Mouse (Mus musculus) heart, embryonic 13.5 days (tissue): ENCODE data around the gene Amotl1. TPM values are rescaled to one million over a fixed set of nuclear protein-coding genes. Genes with fewer than 3 reads are reported as not detected.

Experiments used
- ATAC-seq: fragments of 200-750 bp; cut with Nextera tagmentation; 2 replicates; pipeline ENCODE4 v1.8.0; 2017; ENCODE audit warnings: moderate TSS enrichment; ENCODE audit not compliant: insufficient number of reproducible peaks, low FRiP score, low TSS enrichment; ENCODE audit errors: extremely low read depth
- H3K27ac ChIP-seq: fragments of 300-500 bp; sonication (generic); replicated peaks from 2 replicates; pipeline ENCODE4 v1.5.1; 2015; ENCODE audit warnings: moderate library complexity, mild to moderate bottlenecking, inconsistent platforms
- H3K27me3 ChIP-seq: fragments of 300-500 bp; sonication (generic); replicated peaks from 2 replicates; pipeline ENCODE4 v1.6.1; 2015; ENCODE audit warnings: mild to moderate bottlenecking, inconsistent platforms
- H3K36me3 ChIP-seq: fragments of 300-500 bp; sonication (generic); 2 replicates; pipeline ENCODE4 v1.6.1; 2015; ENCODE audit warnings: mild to moderate bottlenecking, inconsistent platforms
- H3K4me1 ChIP-seq: fragments of 300-500 bp; sonication (generic); 2 replicates; pipeline ENCODE4 v1.6.1; 2015; ENCODE audit warnings: inconsistent platforms
- H3K4me2 ChIP-seq: fragments of 300-500 bp; sonication (generic); 2 replicates; pipeline ENCODE4 v1.6.1; 2015; ENCODE audit warnings: inconsistent platforms, mild to moderate bottlenecking, moderate library complexity
- H3K4me3 ChIP-seq: fragments of 300-500 bp; sonication (generic); 2 replicates; pipeline ENCODE4 v1.5.1; 2015; ENCODE audit warnings: moderate library complexity, mild to moderate bottlenecking, inconsistent platforms
- H3K9ac ChIP-seq: fragments of 300-500 bp; sonication (generic); 2 replicates; pipeline ENCODE4 v1.6.1; 2015; ENCODE audit warnings: inconsistent platforms, mild to moderate bottlenecking, moderate library complexity
- H3K9me3 ChIP-seq: fragments of 300-500 bp; sonication (generic); 2 replicates; pipeline ENCODE4 v1.6.1; 2016; ENCODE audit warnings: inconsistent platforms
- WGBS: fragments of 180-500 bp; shearing (Covaris S2); methylation state at CpG from one replicate; pipeline ENCODE4 v1.1.7; 2015; ENCODE audit warnings: mixed read lengths; 5-methylcytosine and 5-hydroxymethylcytosine counted together
- polyA plus RNA-seq: library from polyadenylated mRNA; unstranded; fragments of >200 nt; fragmentation: Nextera tagmentation; extraction: Ambion mirVana; gene quantifications from 2 replicates; pipeline ENCODE4 v1.2.1, GENCODE M21; 2015

The Amotl1 gene
- polyA plus RNA-seq, 1 experiment from 2014 or later, result 15.7 TPM

GRCm38 (mm10) chr9:14641310-14642067, 3.4 kb downstream of the Amotl1 start:
- WGBS, result 25% methylated on average over 7 of the region's 7 CpGs
- no peaks in the 10 kb centered on the region for H3K27me3 ChIP-seq
- H3K4me3 ChIP-seq, result no peak overlapping the region
- H3K27ac ChIP-seq, result peak overlapping the region; percentile 73
- H3K9me3 ChIP-seq, result 0 out of 2 replicates have a peak, but pooled peaks cover 3% of the 10 kb centered on the region
- H3K4me1 ChIP-seq, result peaks cover 40% of the 10 kb centered on the region
- H3K4me2 ChIP-seq, result no peak overlapping the region
- no peak for ATAC-seq
- no peaks in the 10 kb centered on the region for H3K36me3 ChIP-seq
- 0 out of 2 replicates have a peak overlapping the region, but pooled peaks have one; percentile 5 for H3K9ac ChIP-seq

GRCm38 (mm10) chr9:14636244-14636643, 8.6 kb downstream of the Amotl1 start:
- Histone ChIP-seq H3K27me3 (peaks cover 16% of the 10 kb centered on the region), H3K4me3 (no peak overlapping the region), H3K4me2 (no peak overlapping the region), H3K27ac (no peak overlapping the region), H3K9me3 (no peaks in the 10 kb centered on the region), H3K4me1 (peaks cover 52% of the 10 kb centered on the region), H3K9ac (no peak overlapping the region), H3K36me3 (no peaks in the 10 kb centered on the region)
- ATAC-seq, result no peak
- WGBS, result 52% methylated on average over 3 of the region's 3 CpGs

- peaks cover 16% of the 10 kb centered on the region for H3K27me3 ChIP-seq
- H3K27ac ChIP-seq, result no peak overlapping the region
- no peak overlapping the region for H3K4me2 ChIP-seq
- ATAC-seq, result no peak
- no peaks in the 10 kb centered on the region for H3K9me3 ChIP-seq
- 61% methylated on average over 7 of the region's 7 CpGs for WGBS
- peaks cover 45% of the 10 kb centered on the region for H3K4me1 ChIP-seq
- H3K36me3 ChIP-seq, result no peaks in the 10 kb centered on the region
- no peak overlapping the region for H3K4me3 ChIP-seq
- H3K9ac ChIP-seq, result no peak overlapping the region
Observed at GRCm38 (mm10) chr9:14635551-14635950, 9.3 kb downstream of the Amotl1 start.

GRCm38 (mm10) chr9:14634155-14634554, 10.7 kb downstream of the Amotl1 start:
- no peak; the same call in 1 of the 2 replicates for ATAC-seq
- H3K9me3 ChIP-seq, result no peaks in the 10 kb centered on the region
- H3K9ac ChIP-seq, result no peak overlapping the region
- H3K27me3 ChIP-seq, result peaks cover 16% of the 10 kb centered on the region
- 14% methylated on average over 15 of the region's 15 CpGs for WGBS
- peak overlapping the region; percentile 52 for H3K4me2 ChIP-seq
- no peak overlapping the region for H3K4me3 ChIP-seq
- H3K4me1 ChIP-seq, result peaks cover 35% of the 10 kb centered on the region
- no peaks in the 10 kb centered on the region for H3K36me3 ChIP-seq
- no peak overlapping the region for H3K27ac ChIP-seq

GRCm38 (mm10) chr9:14632365-14633163, 12.3 kb downstream of the Amotl1 start:
- 69% methylated on average over 10 of the region's 10 CpGs for WGBS
- Histone ChIP-seq H3K4me1 (peaks cover 36% of the 10 kb centered on the region), H3K27me3 (peaks cover 16% of the 10 kb centered on the region), H3K4me2 (no peak overlapping the region), H3K36me3 (no peaks in the 10 kb centered on the region), H3K9ac (no peak overlapping the region), H3K27ac (no peak overlapping the region), H3K9me3 (no peaks in the 10 kb centered on the region), H3K4me3 (no peak overlapping the region)
- no peak for ATAC-seq

- Histone ChIP-seq H3K9me3 (no peaks in the 10 kb centered on the region), H3K9ac (no peak overlapping the region), H3K4me1 (peaks cover 38% of the 10 kb centered on the region), H3K27me3 (peaks cover 16% of the 10 kb centered on the region), H3K36me3 (no peaks in the 10 kb centered on the region), H3K27ac (no peak overlapping the region), H3K4me2 (no peak overlapping the region), H3K4me3 (no peak overlapping the region)
- WGBS, result 31% methylated on average over 5 of the region's 5 CpGs
- no peak for ATAC-seq
Observed at GRCm38 (mm10) chr9:14631729-14632128, 13.1 kb downstream of the Amotl1 start.

- no peak overlapping the region for H3K27ac ChIP-seq
- H3K9ac ChIP-seq, result no peak overlapping the region
Observed at GRCm38 (mm10) chr9:14627525-14627924, 17.3 kb downstream of the Amotl1 start.

GRCm38 (mm10) chr9:14625961-14626360, 18.9 kb downstream of the Amotl1 start:
- no peaks in the 10 kb centered on the region for H3K36me3 ChIP-seq
- no peak overlapping the region for H3K4me3 ChIP-seq
- H3K9me3 ChIP-seq, result no peaks in the 10 kb centered on the region
- no peak overlapping the region for H3K9ac ChIP-seq
- no peak for ATAC-seq
- no peaks in the 10 kb centered on the region for H3K27me3 ChIP-seq
- H3K4me2 ChIP-seq, result no peak overlapping the region
- peaks cover 30% of the 10 kb centered on the region for H3K4me1 ChIP-seq
- WGBS, result 73% methylated on average over 3 of the region's 3 CpGs
- no peak overlapping the region for H3K27ac ChIP-seq

More at GRCm38 (mm10) chr9:14627525-14627924, 17.3 kb downstream of the Amotl1 start:
- Histone ChIP-seq H3K4me2 (no peak overlapping the region), H3K36me3 (no peaks in the 10 kb centered on the region), H3K4me1 (peaks cover 38% of the 10 kb centered on the region), H3K4me3 (no peak overlapping the region), H3K9me3 (no peaks in the 10 kb centered on the region), H3K27me3 (no peaks in the 10 kb centered on the region)
- ATAC-seq, result no peak
- WGBS, result 55% methylated on average over 2 of the region's 2 CpGs

- WGBS, result 20% methylated on average over 3 of the region's 3 CpGs
- H3K27ac ChIP-seq, result no peak overlapping the region
Observed at GRCm38 (mm10) chr9:14625024-14625423, 19.8 kb downstream of the Amotl1 start.

GRCm38 (mm10) chr9:14623928-14624327, 20.9 kb downstream of the Amotl1 start:
- Histone ChIP-seq H3K9ac (no peak overlapping the region), H3K27ac (no peak overlapping the region), H3K4me2 (no peak overlapping the region), H3K9me3 (no peaks in the 10 kb centered on the region), H3K27me3 (no peaks in the 10 kb centered on the region), H3K4me1 (peaks cover 30% of the 10 kb centered on the region), H3K4me3 (no peak overlapping the region), H3K36me3 (no peaks in the 10 kb centered on the region)
- 56% methylated on average over 4 of the region's 4 CpGs for WGBS
- no peak for ATAC-seq

More at GRCm38 (mm10) chr9:14625024-14625423, 19.8 kb downstream of the Amotl1 start:
- ATAC-seq, result no peak
- no peaks in the 10 kb centered on the region for H3K9me3 ChIP-seq
- no peak overlapping the region for H3K4me3 ChIP-seq
- H3K27me3 ChIP-seq, result no peaks in the 10 kb centered on the region
- H3K9ac ChIP-seq, result no peak overlapping the region
- no peak overlapping the region for H3K4me2 ChIP-seq
- H3K36me3 ChIP-seq, result no peaks in the 10 kb centered on the region
- peaks cover 30% of the 10 kb centered on the region for H3K4me1 ChIP-seq

- Histone ChIP-seq H3K9me3 (no peaks in the 10 kb centered on the region), H3K27ac (0 out of 2 replicates have a peak overlapping the region, but pooled peaks have one; percentile 15), H3K27me3 (no peaks in the 10 kb centered on the region), H3K9ac (no peak overlapping the region), H3K4me3 (no peak overlapping the region), H3K36me3 (no peaks in the 10 kb centered on the region), H3K4me2 (no peak overlapping the region), H3K4me1 (peaks cover 30% of the 10 kb centered on the region)
- WGBS, result 56% methylated on average over 5 of the region's 5 CpGs
- ATAC-seq, result no peak
Observed at GRCm38 (mm10) chr9:14623250-14623649, 21.6 kb downstream of the Amotl1 start.
